Mouse (Mus musculus): ENCODE results near the gene Dlg2. TPM values are rescaled to one million over a fixed set of nuclear protein-coding genes. Genes with fewer than 3 reads are reported as not detected.

The Dlg2 gene
- polyA plus RNA-seq, 1 experiment from 2014 or later: 8.1 TPM

DNA sequence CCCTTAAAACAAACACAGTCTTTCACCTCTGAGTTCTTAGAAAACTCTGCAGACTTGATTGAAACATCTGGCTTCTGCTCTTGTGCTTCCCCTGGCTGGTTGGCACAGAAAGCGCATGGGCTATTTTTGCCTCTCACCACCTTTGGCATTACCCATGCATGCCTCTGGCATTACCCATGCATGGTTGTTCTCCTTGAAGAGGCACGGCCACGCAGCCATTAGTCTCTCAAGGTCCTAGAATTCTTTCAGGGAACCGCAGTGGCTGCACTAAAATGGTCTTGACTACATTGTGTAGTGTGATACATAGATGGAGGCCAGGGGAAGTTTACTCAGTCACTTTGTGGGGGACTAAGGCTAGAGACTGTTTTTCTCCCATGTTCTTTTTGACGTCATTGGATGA, 1709.9 kb downstream of the Dlg2 start:
- Histone ChIP-seq H3K4me1 (peaks cover 9% of the 10 kb centered on the region; the same call in 1 of the 2 replicates), H3K9ac (no peak overlapping the region), H3K27ac (no peak overlapping the region), H3K4me2 (replicated peaks) (no peak overlapping the region), H3K27me3 (replicated peaks) (0 out of 2 replicates have a peak, but pooled peaks cover 4% of the 10 kb centered on the region), H3K4me3 (no peak overlapping the region), H3K36me3 (no peaks in the 10 kb centered on the region), H3K9me3 (no peaks in the 10 kb centered on the region)
- WGBS: 87% methylated on average over 5 of the region's 5 CpGs
- ATAC-seq (ENCODE audit: low FRiP score, low read depth): no peak

DNA sequence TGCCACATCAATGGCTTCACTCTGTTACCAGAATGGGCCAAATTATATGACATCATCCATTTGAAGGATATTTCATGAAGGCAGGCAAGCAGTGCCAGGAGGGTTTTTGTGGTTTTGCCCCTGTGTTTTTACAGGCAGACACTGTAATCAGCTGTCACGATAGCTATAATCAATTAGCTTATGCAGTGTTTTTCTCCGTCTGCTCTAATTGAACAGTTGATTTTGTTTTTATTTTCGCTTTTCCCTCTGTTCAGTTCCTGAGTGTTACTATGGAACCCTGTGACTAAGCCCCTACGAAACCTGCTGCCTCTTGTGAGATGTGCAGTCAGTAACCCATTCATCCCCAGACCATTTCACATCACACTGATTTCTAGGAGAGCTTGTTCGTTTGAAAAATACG, 1712.7 kb downstream of the Dlg2 start:
- 82% methylated on average over 6 of the region's 6 CpGs for WGBS
- Histone ChIP-seq H3K9me3 (no peaks in the 10 kb centered on the region), H3K4me2 (replicated peaks) (no peak overlapping the region), H3K4me1 (no peaks in the 10 kb centered on the region), H3K4me3 (no peak overlapping the region), H3K27me3 (replicated peaks) (no peaks in the 10 kb centered on the region), H3K27ac (no peak overlapping the region), H3K36me3 (no peaks in the 10 kb centered on the region), H3K9ac (no peak overlapping the region)
- ATAC-seq (ENCODE audit: low FRiP score, low read depth): no peak

DNA sequence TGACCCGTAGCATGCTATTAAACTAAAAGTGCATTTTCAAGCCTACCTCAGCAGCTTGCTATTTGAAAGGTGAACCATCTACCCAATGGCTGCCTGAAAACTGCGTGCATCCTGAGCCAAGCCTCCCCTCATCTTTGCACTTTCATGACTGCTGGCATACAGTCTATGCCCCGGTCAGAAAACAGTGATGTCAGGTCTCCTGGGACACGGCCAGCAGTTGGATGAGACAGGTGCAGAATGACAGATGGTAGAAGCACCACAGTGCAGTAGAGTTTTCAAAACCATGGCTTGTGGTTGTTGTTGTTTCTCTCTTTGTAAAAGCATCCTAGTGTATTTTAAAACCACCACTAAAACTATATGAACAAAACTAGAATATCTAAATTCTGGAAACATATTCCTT, 1719.5 kb downstream of the Dlg2 start:
- 79% methylated on average over 4 of the region's 4 CpGs for WGBS
- H3K36me3 ChIP-seq: no peaks in the 10 kb centered on the region
- no peak for ATAC-seq (ENCODE audit: low FRiP score, low read depth)
- no peak overlapping the region for H3K4me2 ChIP-seq (replicated peaks)
- H3K9ac ChIP-seq: no peak overlapping the region
- H3K4me1 ChIP-seq: no peaks in the 10 kb centered on the region
- H3K27ac ChIP-seq: no peak overlapping the region
- H3K27me3 ChIP-seq (replicated peaks): no peaks in the 10 kb centered on the region
- H3K9me3 ChIP-seq: no peaks in the 10 kb centered on the region
- no peak overlapping the region for H3K4me3 ChIP-seq

DNA sequence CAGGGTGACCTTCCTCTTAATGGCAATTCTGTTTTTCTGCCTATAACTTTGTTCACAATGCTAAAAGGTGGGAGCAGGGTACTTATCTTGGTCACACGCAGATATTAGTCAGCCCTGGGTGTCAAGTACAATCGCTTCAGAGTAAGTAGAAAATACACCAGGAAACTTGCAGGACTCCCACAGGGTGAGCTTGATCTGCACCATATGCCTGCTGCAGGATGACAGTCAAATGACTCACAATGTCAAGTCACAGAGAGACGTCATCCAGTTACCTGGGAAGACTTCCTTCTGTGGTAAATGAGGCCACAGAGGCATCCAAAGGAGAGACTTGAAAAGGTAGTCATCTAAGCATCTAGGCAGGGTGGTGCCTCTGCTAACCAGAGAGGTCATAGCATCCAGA, 1721.1 kb downstream of the Dlg2 start:
- H3K27me3 ChIP-seq (replicated peaks): no peaks in the 10 kb centered on the region
- no peaks in the 10 kb centered on the region for H3K4me1 ChIP-seq
- WGBS: 77% methylated on average over 3 of the region's 3 CpGs
- no peak overlapping the region for H3K4me3 ChIP-seq
- no peaks in the 10 kb centered on the region for H3K9me3 ChIP-seq
- H3K4me2 ChIP-seq (replicated peaks): no peak overlapping the region
- H3K27ac ChIP-seq: no peak overlapping the region
- no peaks in the 10 kb centered on the region for H3K36me3 ChIP-seq
- no peak overlapping the region for H3K9ac ChIP-seq
- ATAC-seq (ENCODE audit: low FRiP score, low read depth): no peak

DNA sequence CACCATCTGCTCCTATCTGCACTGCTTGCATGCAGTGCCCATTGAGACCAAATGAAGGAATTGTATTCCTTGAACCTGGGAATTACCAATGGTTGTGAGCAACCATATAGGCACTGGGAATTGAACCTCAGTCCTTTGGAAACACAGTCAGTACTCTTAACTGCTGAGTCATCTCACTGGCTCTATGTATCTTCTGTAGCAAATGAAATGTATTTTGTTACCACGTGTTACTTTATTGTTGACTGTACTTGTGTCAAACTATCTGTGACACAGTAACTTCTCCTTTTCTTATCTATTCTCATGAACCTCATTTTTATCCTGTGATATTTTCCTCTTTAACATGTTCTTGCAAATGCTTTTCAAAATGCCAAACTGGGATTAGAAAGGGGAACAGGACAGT, 1722.7 kb downstream of the Dlg2 start:
- Histone ChIP-seq H3K27me3 (replicated peaks) (no peaks in the 10 kb centered on the region), H3K27ac (no peak overlapping the region), H3K4me2 (replicated peaks) (no peak overlapping the region), H3K36me3 (no peaks in the 10 kb centered on the region), H3K4me3 (no peak overlapping the region), H3K9me3 (no peaks in the 10 kb centered on the region), H3K4me1 (no peaks in the 10 kb centered on the region), H3K9ac (no peak overlapping the region)
- ATAC-seq (ENCODE audit: low FRiP score, low read depth): no peak
- WGBS: 91% methylated on average over 1 of the region's 1 CpGs

DNA sequence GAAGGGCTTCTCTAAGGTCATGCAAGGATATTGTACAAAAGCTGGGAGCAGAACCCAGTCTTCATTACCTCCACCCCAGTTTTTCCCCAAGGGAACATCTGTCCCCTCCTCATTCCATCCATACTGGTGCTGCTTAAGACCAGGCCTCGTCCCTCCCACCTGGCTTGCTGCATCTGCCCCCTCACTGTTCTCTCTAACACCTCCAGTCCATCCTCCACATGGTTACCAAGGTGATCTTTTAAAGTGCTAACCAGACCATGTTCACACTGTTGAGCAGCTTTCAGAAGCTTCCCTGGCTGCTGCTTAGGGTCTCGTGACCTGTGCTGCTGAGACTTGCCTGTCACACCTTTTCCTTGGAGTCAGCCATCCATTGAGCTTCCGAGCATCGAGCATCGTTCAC, 1734.2 kb downstream of the Dlg2 start:
- no peak for ATAC-seq (ENCODE audit: low FRiP score, low read depth)
- H3K9me3 ChIP-seq: no peaks in the 10 kb centered on the region
- H3K36me3 ChIP-seq: no peaks in the 10 kb centered on the region
- H3K4me2 ChIP-seq (replicated peaks): no peak overlapping the region
- no peak overlapping the region for H3K27ac ChIP-seq
- no peak overlapping the region for H3K4me3 ChIP-seq
- WGBS: 93% methylated on average over 5 of the region's 5 CpGs
- H3K27me3 ChIP-seq (replicated peaks): no peaks in the 10 kb centered on the region
- no peaks in the 10 kb centered on the region for H3K4me1 ChIP-seq
- H3K9ac ChIP-seq: no peak overlapping the region

DNA sequence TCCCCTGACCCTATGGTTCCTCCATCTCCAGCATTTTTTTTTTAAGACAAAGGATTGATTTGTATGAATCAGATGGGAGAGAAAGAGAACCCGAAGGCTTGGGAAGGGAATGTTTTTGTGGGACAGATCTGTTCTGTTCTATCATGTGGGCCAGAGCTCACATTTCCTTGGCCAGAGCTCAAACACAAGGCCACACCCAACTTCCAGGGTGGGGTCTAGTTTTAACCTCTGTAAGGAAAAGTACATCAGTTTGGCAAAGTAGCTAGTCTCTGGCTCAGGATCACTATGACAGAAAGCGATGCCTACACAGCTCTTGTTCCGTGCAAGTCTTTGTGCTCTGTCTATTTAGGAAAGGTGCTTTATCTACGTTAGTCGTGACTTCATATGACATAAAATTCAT, 1737.3 kb downstream of the Dlg2 start:
- 88% methylated on average over 5 of the region's 5 CpGs for WGBS
- ATAC-seq (ENCODE audit: low FRiP score, low read depth): no peak

DNA sequence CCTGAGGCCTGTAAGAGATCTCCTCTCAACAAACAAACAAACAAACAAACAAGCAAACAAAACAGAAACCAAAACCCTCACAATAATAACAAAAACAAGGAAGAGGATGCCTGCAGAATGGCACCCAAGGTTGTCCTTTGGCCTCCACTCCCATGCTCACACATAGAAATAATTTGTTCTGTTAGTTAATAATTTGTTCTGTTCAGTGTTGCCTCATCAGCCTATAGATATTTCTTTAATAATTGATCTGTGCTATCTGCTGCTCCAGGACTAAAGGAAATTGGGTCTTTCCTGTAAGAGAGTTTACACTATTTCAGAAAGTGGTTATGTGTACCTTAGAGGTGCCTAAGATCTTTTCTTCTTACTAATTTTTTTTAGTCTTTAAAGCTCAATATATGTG, 1741.7 kb downstream of the Dlg2 start:
- H3K27ac ChIP-seq: no peak overlapping the region
- H3K36me3 ChIP-seq: no peaks in the 10 kb centered on the region
- H3K9me3 ChIP-seq: no peaks in the 10 kb centered on the region
- H3K4me3 ChIP-seq: no peak overlapping the region
- no peak for ATAC-seq (ENCODE audit: low FRiP score, low read depth)
- H3K9ac ChIP-seq: no peak overlapping the region
- H3K27me3 ChIP-seq (replicated peaks): no peaks in the 10 kb centered on the region
- no peak overlapping the region for H3K4me2 ChIP-seq (replicated peaks)
- no peaks in the 10 kb centered on the region for H3K4me1 ChIP-seq

More for the DNA sequence above, 1737.3 kb downstream of the Dlg2 start:
- Histone ChIP-seq H3K9me3 (no peaks in the 10 kb centered on the region), H3K4me2 (replicated peaks) (no peak overlapping the region), H3K27me3 (replicated peaks) (no peaks in the 10 kb centered on the region), H3K27ac (no peak overlapping the region), H3K4me3 (no peak overlapping the region), H3K9ac (no peak overlapping the region), H3K36me3 (no peaks in the 10 kb centered on the region), H3K4me1 (no peaks in the 10 kb centered on the region)

DNA sequence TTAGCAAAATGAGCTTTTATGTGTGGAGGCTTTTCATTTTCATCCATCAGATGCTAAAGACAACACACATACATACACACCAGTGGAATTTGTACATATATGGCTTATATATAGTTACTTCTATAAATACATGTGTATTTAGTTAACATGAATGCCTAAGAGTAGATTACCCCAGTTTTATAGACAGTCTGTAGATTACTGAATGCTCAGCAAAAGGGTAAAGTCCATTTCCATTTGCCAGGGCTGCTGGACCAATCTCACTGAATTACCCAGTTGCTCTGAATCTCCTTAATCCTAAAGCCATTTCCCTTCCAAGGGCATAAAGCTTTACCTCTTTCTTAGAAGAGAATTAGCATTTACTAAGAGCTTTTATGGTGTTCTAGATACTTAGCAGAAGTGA, 1744.1 kb downstream of the Dlg2 start:
- H3K4me3 ChIP-seq: no peak overlapping the region
- no peak overlapping the region for H3K9ac ChIP-seq
- H3K4me2 ChIP-seq (replicated peaks): no peak overlapping the region
- ATAC-seq (ENCODE audit: low FRiP score, low read depth): no peak
- H3K9me3 ChIP-seq: no peaks in the 10 kb centered on the region
- H3K27me3 ChIP-seq (replicated peaks): no peaks in the 10 kb centered on the region
- no peaks in the 10 kb centered on the region for H3K4me1 ChIP-seq
- H3K27ac ChIP-seq: no peak overlapping the region
- no peaks in the 10 kb centered on the region for H3K36me3 ChIP-seq

DNA sequence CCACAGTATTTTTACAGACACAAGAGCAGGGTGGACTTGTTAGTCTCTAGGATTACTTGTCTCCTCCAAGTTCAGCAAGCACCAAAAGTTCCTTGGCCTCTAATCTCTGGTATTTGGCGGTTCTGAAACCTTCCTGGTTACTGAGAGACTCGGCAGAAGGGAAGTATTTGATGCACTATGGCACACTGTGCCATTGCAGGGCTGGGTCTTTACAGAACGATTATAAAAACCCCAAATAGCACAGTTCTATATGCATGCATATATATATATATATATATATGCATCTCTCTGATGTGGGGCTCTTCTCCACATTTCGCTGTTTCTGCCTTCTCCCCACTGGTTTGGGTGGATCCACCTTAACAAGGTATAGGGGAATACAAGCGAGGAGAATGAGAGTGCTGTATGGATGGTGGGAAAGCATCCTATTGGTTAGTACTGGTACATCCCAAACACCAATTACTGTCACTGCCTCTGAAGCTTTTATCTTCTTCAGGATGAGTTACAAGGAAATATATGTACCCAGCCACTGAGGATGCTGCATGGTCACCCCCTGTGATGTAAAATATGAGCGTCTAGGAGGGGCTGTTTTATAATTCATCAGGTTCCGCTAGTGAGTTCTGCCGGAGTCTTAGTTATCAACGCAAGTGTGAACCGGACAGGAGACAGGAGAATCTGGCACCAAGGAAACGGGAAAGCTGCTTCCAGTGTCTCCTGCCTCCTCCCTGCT, 1758.2 kb downstream of the Dlg2 start:
- H3K27me3 ChIP-seq (replicated peaks): no peaks in the 10 kb centered on the region
- H3K9me3 ChIP-seq: no peaks in the 10 kb centered on the region
- no peaks in the 10 kb centered on the region for H3K36me3 ChIP-seq
- H3K27ac ChIP-seq: no peak overlapping the region
- H3K9ac ChIP-seq: 0 out of 2 replicates have a peak overlapping the region, but pooled peaks have one; percentile 35
- peak overlapping the region; percentile 32 for H3K4me3 ChIP-seq
- peak overlapping the region; percentile 58 for H3K4me2 ChIP-seq (replicated peaks)
- H3K4me1 ChIP-seq: peaks cover 14% of the 10 kb centered on the region
- WGBS: 47% methylated on average over 11 of the region's 11 CpGs
- ATAC-seq (ENCODE audit: low FRiP score, low read depth): peak; percentile 73

DNA sequence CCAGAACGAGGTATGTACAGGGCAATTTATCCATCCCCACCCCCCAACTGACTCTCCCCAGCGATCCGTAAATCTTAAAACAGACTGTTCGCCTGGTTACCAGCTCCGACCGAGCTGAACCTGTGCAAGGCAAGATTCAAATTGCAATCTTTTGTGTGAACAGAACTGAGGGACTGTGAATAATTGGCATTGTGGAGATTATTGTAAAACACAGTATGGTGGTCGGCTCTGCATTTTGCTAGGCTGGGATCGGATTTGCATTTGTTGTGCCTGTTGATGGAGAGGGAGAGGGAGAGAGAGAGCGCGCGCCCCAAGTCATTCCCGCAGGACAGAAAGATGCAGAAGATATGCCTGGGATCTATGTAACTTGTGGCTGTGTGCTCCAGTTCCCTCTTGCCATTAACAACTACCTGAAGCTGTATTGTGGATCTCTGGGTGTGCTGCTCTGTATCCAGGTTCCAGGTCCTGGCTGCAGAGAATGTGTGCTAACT, 1759.1 kb downstream of the Dlg2 start:
- ATAC-seq (ENCODE audit: low FRiP score, low read depth): peak; percentile 87
- Histone ChIP-seq H3K9ac (0 out of 2 replicates have a peak overlapping the region, but pooled peaks have one; percentile 35), H3K9me3 (no peaks in the 10 kb centered on the region), H3K27ac (no peak overlapping the region), H3K4me2 (replicated peaks) (peak overlapping the region; percentile 58), H3K4me3 (peak overlapping the region; percentile 32), H3K4me1 (peaks cover 14% of the 10 kb centered on the region), H3K27me3 (replicated peaks) (no peaks in the 10 kb centered on the region), H3K36me3 (no peaks in the 10 kb centered on the region)
- 11% methylated on average over 12 of the region's 12 CpGs for WGBS

DNA sequence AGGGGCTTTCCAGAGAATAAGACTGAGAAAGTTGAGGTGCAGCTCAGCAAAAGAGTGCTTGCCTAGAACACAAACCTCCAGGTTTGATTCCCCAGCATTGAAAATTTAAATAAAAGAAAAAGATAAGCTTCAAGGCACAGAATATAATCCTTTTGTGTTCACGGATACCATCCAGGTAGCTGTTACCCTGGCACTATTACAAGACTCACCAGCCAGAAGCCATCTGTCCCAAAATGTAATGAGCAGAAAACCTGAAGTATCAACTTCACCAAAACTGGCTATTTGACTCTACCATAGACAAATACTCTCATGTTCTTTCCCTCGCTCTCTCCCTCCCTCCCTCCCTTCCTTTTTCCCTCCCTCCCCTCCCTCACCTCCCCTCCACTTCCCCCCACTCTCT, 1764.4 kb downstream of the Dlg2 start:
- WGBS: 85% methylated on average over 2 of the region's 2 CpGs
- ATAC-seq (ENCODE audit: low FRiP score, low read depth): no peak
- H3K9ac ChIP-seq: no peak overlapping the region

DNA sequence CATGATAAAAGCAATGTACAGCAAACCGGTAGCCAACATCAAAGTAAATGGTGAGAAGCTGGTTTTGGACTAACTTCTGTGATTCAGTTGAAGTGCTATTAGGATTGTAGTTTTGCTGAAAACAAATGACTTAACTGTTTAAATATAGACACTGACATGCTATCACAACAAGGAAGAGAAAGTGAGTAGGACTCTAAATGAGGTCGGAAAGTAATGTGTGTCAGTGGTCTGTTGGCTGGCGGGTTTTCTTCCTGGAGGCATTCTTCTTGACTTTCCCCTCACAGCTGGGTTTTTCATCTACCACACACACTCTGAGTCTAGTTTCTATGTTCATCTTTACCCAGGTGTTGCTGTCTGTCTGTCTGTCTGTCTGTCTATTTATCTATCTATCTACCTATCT, 1771.1 kb downstream of the Dlg2 start:
- Histone ChIP-seq H3K27ac (no peak overlapping the region), H3K27me3 (replicated peaks) (no peaks in the 10 kb centered on the region), H3K4me3 (no peak overlapping the region), H3K36me3 (no peaks in the 10 kb centered on the region), H3K9ac (no peak overlapping the region), H3K4me1 (no peaks in the 10 kb centered on the region), H3K9me3 (no peaks in the 10 kb centered on the region), H3K4me2 (replicated peaks) (no peak overlapping the region)
- no peak for ATAC-seq (ENCODE audit: low FRiP score, low read depth)
- 87% methylated on average over 3 of the region's 3 CpGs for WGBS

More for the DNA sequence above, 1764.4 kb downstream of the Dlg2 start:
- Histone ChIP-seq H3K4me2 (replicated peaks) (no peak overlapping the region), H3K4me3 (no peak overlapping the region), H3K9me3 (no peaks in the 10 kb centered on the region), H3K27ac (no peak overlapping the region), H3K36me3 (no peaks in the 10 kb centered on the region), H3K27me3 (replicated peaks) (no peaks in the 10 kb centered on the region), H3K4me1 (no peaks in the 10 kb centered on the region; the same call in 1 of the 2 replicates)

Data from neural tube, embryonic 12.5 days (tissue).